Mouse (Mus musculus) neural tube, embryonic 14.5 days (tissue): ENCODE measurements around the gene Gm20854. TPM values are rescaled to one million over a fixed set of nuclear protein-coding genes. Genes with fewer than 3 reads are reported as not detected.
"Not testable (repeated sequence)": the region's sequence is repeated elsewhere in the genome, so short reads cannot be mapped to it uniquely, and the experiment has no call there.

Experiments used
- ATAC-seq: fragments of 200-750 bp; cut with Nextera tagmentation; 2 replicates; pipeline ENCODE4 v1.8.0; 2017; ENCODE audit warnings: low read depth, mild to moderate bottlenecking, moderate TSS enrichment, moderate library complexity
- H3K27ac ChIP-seq: fragments of 300-500 bp; sonication (generic); 2 replicates; pipeline ENCODE4 v1.5.1; 2014; ENCODE audit warnings: low read depth, mild to moderate bottlenecking, control low read depth, low read length, moderate library complexity, mixed read lengths
- H3K27me3 ChIP-seq: fragments of 300-500 bp; sonication (generic); 2 replicates; pipeline ENCODE4 v1.6.1; 2014; ENCODE audit warnings: low read length; ENCODE audit not compliant: control insufficient read depth, insufficient read depth
- H3K36me3 ChIP-seq: fragments of 300-500 bp; sonication (generic); 2 replicates; pipeline ENCODE4 v1.6.1; 2014; ENCODE audit warnings: low read length, mixed read lengths; ENCODE audit not compliant: control insufficient read depth, insufficient read depth
- H3K4me1 ChIP-seq: fragments of 300-500 bp; sonication (generic); 2 replicates; pipeline ENCODE4 v1.6.1; 2014; ENCODE audit warnings: low read length; ENCODE audit not compliant: control insufficient read depth, insufficient read depth
- H3K4me2 ChIP-seq: fragments of 300-500 bp; sonication (generic); 2 replicates; pipeline ENCODE4 v1.6.1; 2014; ENCODE audit warnings: mild to moderate bottlenecking, low read depth, low read length, control low read depth
- H3K4me3 ChIP-seq: fragments of 300-500 bp; sonication (generic); 2 replicates; pipeline ENCODE4 v1.5.1; 2014; ENCODE audit warnings: low read depth, low read length, control low read depth, mixed read lengths
- H3K9ac ChIP-seq: fragments of 300-500 bp; sonication (generic); replicated peaks from 2 replicates; pipeline ENCODE4 v1.6.1; 2014; ENCODE audit warnings: low read depth, mild to moderate bottlenecking, control low read depth, low read length, mixed read lengths
- H3K9me3 ChIP-seq: fragments of 300-500 bp; sonication (generic); 2 replicates; pipeline ENCODE4 v1.6.1; 2016; ENCODE audit warnings: low read length; ENCODE audit not compliant: control insufficient read depth
- WGBS: fragments of 180-500 bp; shearing (Covaris S2); extraction: QIAGEN DNeasy Blood & Tissue Kit; methylation state at CpG from one replicate; pipeline ENCODE4 v1.1.7; 2014; 5-methylcytosine and 5-hydroxymethylcytosine counted together
- polyA plus RNA-seq: library from polyadenylated mRNA; unstranded; fragments of >200 nt; fragmentation: Nextera tagmentation; extraction: Ambion mirVana; gene quantifications from 2 replicates; pipeline ENCODE4 v1.2.1, GENCODE M21; 2014

Gene Gm20854
- polyA plus RNA-seq: not detected in 2 replicates

DNA sequence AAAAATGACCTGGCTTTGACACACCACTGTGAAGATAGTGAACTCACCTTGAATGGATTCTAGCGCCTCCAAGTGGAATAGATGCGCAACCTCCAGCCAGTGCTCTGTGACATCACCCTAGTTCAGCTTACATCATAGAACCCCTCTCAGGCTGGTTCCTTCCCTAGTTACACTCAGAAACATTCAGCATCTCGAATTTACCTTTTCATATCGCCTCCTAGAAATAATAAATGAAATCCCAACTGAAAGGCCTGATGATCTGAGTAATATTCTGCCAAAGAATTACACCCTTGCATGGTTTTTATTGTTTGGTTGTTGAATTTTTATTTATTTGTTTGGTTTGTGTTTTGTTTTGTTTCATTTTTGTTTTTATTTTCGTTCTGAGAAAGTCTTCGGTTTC, at the start of gene Gm20854:
Gene Gm20854, minus strand, starts transcription at position 101 of the 400 bp plus-strand sequence.
- H3K4me1 ChIP-seq, ATAC-seq, H3K9me3 ChIP-seq, H3K4me2 ChIP-seq, H3K27ac ChIP-seq, H3K9ac ChIP-seq, H3K27me3 ChIP-seq, H3K36me3 ChIP-seq, H3K4me3 ChIP-seq: not testable (repeated sequence)
- WGBS: no CpG with 5 or more reads among the region's 6 CpGs
